Mouse (Mus musculus) limb, embryonic 11.5 days (tissue): ENCODE measurements around the gene Pdgfd. TPM values are rescaled to one million over a fixed set of nuclear protein-coding genes. Genes with fewer than 3 reads are reported as not detected.

Source experiments
- ATAC-seq: fragments of 200-750 bp; cut with Nextera tagmentation; 2 replicates; pipeline ENCODE4 v1.8.0; 2017; ENCODE audit warnings: low read depth; ENCODE audit not compliant: insufficient number of reproducible peaks, low FRiP score, low TSS enrichment
- DNase-seq: peaks from one replicate; pipeline ENCODE4 v3.0.0-alpha.2; 2015; ENCODE audit warnings: low spot score
- H3K27ac ChIP-seq: fragments of 300-500 bp; sonication (generic); replicated peaks from 2 replicates; pipeline ENCODE4 v1.5.1; 2014; ENCODE audit warnings: low read depth, mild to moderate bottlenecking, low read length
- H3K27me3 ChIP-seq: fragments of 300-500 bp; sonication (generic); 2 replicates; pipeline ENCODE4 v1.6.1; 2014; ENCODE audit warnings: mild to moderate bottlenecking, low read length, mixed read lengths; ENCODE audit not compliant: control insufficient read depth, insufficient read depth
- H3K36me3 ChIP-seq: fragments of 300-500 bp; sonication (generic); 2 replicates; pipeline ENCODE4 v1.6.1; 2014; ENCODE audit warnings: mild to moderate bottlenecking, low read length, moderate library complexity, mixed read lengths; ENCODE audit not compliant: control insufficient read depth, insufficient read depth
- H3K4me1 ChIP-seq: fragments of 300-500 bp; sonication (generic); 2 replicates; pipeline ENCODE4 v1.6.1; 2014; ENCODE audit warnings: low read length, mixed read lengths; ENCODE audit not compliant: control insufficient read depth, insufficient read depth
- H3K4me2 ChIP-seq: fragments of 300-500 bp; sonication (generic); 2 replicates; pipeline ENCODE4 v1.6.1; 2014; ENCODE audit warnings: low read depth, mild to moderate bottlenecking, moderate library complexity; ENCODE audit not compliant: severe bottlenecking
- H3K4me3 ChIP-seq: fragments of 300-500 bp; sonication (generic); 2 replicates; pipeline ENCODE4 v1.5.1; 2014; ENCODE audit warnings: low read depth, low read length
- H3K9ac ChIP-seq: fragments of 300-500 bp; sonication (generic); 2 replicates; pipeline ENCODE4 v1.6.1; 2014; ENCODE audit warnings: mild to moderate bottlenecking, low read length
- H3K9me3 ChIP-seq: fragments of 300-500 bp; sonication (generic); 2 replicates; pipeline ENCODE4 v1.6.1; 2016; ENCODE audit warnings: low read length; ENCODE audit not compliant: control insufficient read depth
- WGBS: fragments of 180-500 bp; shearing (Covaris S2); extraction: QIAGEN DNeasy Blood & Tissue Kit; methylation state at CpG from one replicate; pipeline ENCODE4 v1.1.7; 2014; 5-methylcytosine and 5-hydroxymethylcytosine counted together
- polyA plus RNA-seq: library from polyadenylated mRNA; unstranded; fragments of >200 nt; fragmentation: Nextera tagmentation; extraction: Ambion mirVana; gene quantifications from 2 replicates; pipeline ENCODE4 v1.2.1, GENCODE M21; 2014

Gene Pdgfd
- polyA plus RNA-seq, 1 experiment from 2014 or later = 7.7 TPM

DNA sequence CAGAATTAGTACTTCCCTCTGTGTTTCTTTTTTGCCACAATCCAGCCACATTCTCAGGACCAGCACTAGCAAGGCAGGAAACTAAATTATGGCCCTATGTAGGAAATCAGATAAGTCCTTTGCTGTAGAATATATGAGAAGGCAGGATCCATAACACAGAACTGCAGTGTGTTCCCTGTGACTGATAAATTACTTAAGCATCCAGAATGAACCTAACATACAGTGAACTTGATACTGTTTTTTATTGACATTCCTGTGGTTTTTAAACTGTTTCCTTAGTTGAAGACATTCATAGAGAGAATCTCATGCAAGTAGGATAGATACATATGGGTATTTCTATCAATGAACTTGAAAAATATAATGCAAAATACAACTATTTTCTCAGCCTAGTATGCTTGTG lies 109.1 kb downstream of the Pdgfd start:
- Histone ChIP-seq H3K27me3 (no peaks in the 10 kb centered on the region), H3K9me3 (no peaks in the 10 kb centered on the region), H3K9ac (no peak overlapping the region), H3K4me2 (no peak overlapping the region), H3K36me3 (no peaks in the 10 kb centered on the region), H3K4me1 (no peaks in the 10 kb centered on the region), H3K4me3 (no peak overlapping the region), H3K27ac (no peak overlapping the region)
- ATAC-seq (no peak), DNase-seq (no peak)

DNA sequence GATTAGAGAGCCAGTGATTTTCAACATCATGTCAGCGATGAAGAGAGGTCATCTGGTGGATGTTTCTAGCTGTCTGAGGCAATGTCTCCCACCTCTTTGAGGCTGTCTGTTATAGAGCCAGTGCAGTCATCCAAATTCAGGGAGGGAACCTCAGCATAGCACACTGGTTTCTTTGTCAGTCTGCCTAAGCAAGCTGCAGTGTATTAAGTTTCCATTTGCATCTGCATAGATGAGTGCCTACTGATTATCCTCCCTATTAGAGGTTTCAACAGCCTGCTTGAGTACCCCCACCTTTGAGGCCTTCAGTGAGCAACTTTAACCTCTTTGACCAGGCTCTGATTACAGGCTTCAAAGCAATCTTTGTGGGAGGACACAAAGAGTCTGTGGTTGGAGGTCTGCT lies 118.4 kb downstream of the Pdgfd start:
- Histone ChIP-seq H3K9me3 (no peaks in the 10 kb centered on the region), H3K27me3 (no peaks in the 10 kb centered on the region), H3K36me3 (no peaks in the 10 kb centered on the region), H3K4me1 (no peaks in the 10 kb centered on the region), H3K9ac (no peak overlapping the region), H3K4me3 (no peak overlapping the region), H3K27ac (no peak overlapping the region), H3K4me2 (no peak overlapping the region)
- 70% methylated on average over 1 of the region's 1 CpGs for WGBS
- DNase-seq (no peak), ATAC-seq (no peak)

GRCm38 (mm10) chr9:6289211-6289696 lies 120.9 kb downstream of the Pdgfd start:
- no peak for DNase-seq
- no peak overlapping the region for H3K27ac ChIP-seq
- no peaks in the 10 kb centered on the region for H3K4me1 ChIP-seq
- WGBS = 11% methylated on average over 2 of the region's 2 CpGs
- no peak for ATAC-seq
- no peak overlapping the region for H3K9ac ChIP-seq
- no peak overlapping the region for H3K4me2 ChIP-seq
- no peaks in the 10 kb centered on the region for H3K27me3 ChIP-seq
- H3K36me3 ChIP-seq = no peaks in the 10 kb centered on the region
- no peak overlapping the region for H3K4me3 ChIP-seq
- H3K9me3 ChIP-seq = no peaks in the 10 kb centered on the region

GRCm38 (mm10) chr9:6298547-6298946 lies 130.2 kb downstream of the Pdgfd start:
- DNase-seq (no peak), ATAC-seq (no peak)
- Histone ChIP-seq H3K27ac (no peak overlapping the region), H3K4me3 (no peak overlapping the region), H3K9me3 (no peaks in the 10 kb centered on the region), H3K9ac (no peak overlapping the region), H3K27me3 (no peaks in the 10 kb centered on the region), H3K4me1 (no peaks in the 10 kb centered on the region), H3K4me2 (no peak overlapping the region), H3K36me3 (no peaks in the 10 kb centered on the region)
- 85% methylated on average over 2 of the region's 2 CpGs for WGBS

- Histone ChIP-seq H3K27ac (no peak overlapping the region), H3K27me3 (no peaks in the 10 kb centered on the region), H3K4me3 (no peak overlapping the region), H3K9ac (no peak overlapping the region), H3K9me3 (no peaks in the 10 kb centered on the region), H3K4me1 (no peaks in the 10 kb centered on the region), H3K36me3 (no peaks in the 10 kb centered on the region), H3K4me2 (no peak overlapping the region)
- ATAC-seq = no peak
- 84% methylated on average over 3 of the region's 3 CpGs for WGBS
- no peak for DNase-seq
Measured at GRCm38 (mm10) chr9:6302050-6302449, 133.7 kb downstream of the Pdgfd start.

- WGBS = 89% methylated on average over 3 of the region's 3 CpGs
- Histone ChIP-seq H3K9ac (no peak overlapping the region), H3K36me3 (no peaks in the 10 kb centered on the region), H3K27ac (no peak overlapping the region), H3K4me3 (no peak overlapping the region), H3K27me3 (no peaks in the 10 kb centered on the region), H3K4me2 (no peak overlapping the region), H3K4me1 (no peaks in the 10 kb centered on the region), H3K9me3 (no peaks in the 10 kb centered on the region)
- ATAC-seq (no peak), DNase-seq (no peak)
Measured at GRCm38 (mm10) chr9:6304590-6304989, 136.2 kb downstream of the Pdgfd start.

- Histone ChIP-seq H3K36me3 (no peaks in the 10 kb centered on the region), H3K27me3 (no peaks in the 10 kb centered on the region), H3K4me3 (no peak overlapping the region), H3K4me2 (no peak overlapping the region), H3K9me3 (no peaks in the 10 kb centered on the region), H3K4me1 (no peaks in the 10 kb centered on the region), H3K9ac (no peak overlapping the region), H3K27ac (no peak overlapping the region)
- DNase-seq (no peak), ATAC-seq (no peak)
- 95% methylated on average over 3 of the region's 3 CpGs for WGBS
Measured at GRCm38 (mm10) chr9:6305847-6306246, 137.5 kb downstream of the Pdgfd start.

DNA sequence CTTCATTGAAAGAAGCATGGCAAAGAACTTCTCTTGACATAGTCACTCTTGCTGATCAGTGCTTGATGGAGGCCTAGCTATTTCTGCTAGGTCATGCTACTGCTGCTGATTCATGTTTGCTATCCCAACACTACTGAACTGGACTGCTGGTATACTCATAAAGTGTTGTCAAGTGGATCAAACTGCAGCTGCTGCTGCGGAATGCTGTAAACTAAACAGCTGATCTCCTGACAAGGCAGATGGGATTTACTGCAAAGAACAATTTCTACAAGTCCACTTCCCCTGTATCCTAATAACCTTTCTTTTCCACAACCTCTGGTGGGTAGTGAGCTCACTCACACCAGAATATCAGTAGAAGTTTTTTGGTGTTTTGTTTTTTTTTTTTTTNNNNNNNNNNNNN lies 148.7 kb downstream of the Pdgfd start:
- no peak for DNase-seq
- no peak overlapping the region for H3K27ac ChIP-seq
- H3K9me3 ChIP-seq = no peaks in the 10 kb centered on the region
- WGBS = 91% methylated on average over 1 of the region's 1 CpGs
- no peak for ATAC-seq
- no peak overlapping the region for H3K4me2 ChIP-seq
- H3K9ac ChIP-seq = no peak overlapping the region
- no peak overlapping the region for H3K4me3 ChIP-seq
- H3K4me1 ChIP-seq = no peaks in the 10 kb centered on the region
- H3K27me3 ChIP-seq = no peaks in the 10 kb centered on the region
- no peaks in the 10 kb centered on the region for H3K36me3 ChIP-seq

DNA sequence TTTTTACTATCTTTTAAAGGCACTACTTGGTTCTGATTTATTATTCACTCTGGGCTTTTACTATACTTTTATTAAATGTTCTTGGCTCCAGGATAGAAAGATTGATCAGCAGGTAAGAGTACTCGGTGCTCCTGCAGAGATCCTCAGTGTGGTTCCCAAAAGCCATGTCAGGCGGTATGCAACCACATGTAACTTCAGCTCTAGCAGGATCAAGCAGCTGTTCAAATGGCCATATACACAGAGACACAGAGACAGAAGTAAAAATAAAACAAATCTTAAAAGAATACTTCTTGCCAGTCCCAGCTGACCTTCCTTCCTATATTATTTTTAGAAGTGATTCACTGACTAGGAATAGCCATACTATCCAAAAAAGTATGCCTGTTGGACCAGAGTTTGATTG lies 157.0 kb downstream of the Pdgfd start:
- Histone ChIP-seq H3K36me3 (no peaks in the 10 kb centered on the region), H3K4me1 (no peaks in the 10 kb centered on the region), H3K4me3 (no peak overlapping the region), H3K9me3 (no peaks in the 10 kb centered on the region), H3K9ac (no peak overlapping the region), H3K4me2 (no peak overlapping the region), H3K27me3 (no peaks in the 10 kb centered on the region), H3K27ac (no peak overlapping the region)
- WGBS = 90% methylated on average over 2 of the region's 2 CpGs
- no peak for ATAC-seq
- no peak for DNase-seq
